Mouse (Mus musculus) thymus, postnatal 36 days (tissue): Measurements from ENCODE around the gene Creb5.

Source experiments
- DNase-seq, 2 experiments: peaks; one replicate each; pipeline ENCODE4 v3.0.0; 2022; ENCODE audit warnings: mixed read lengths in 2 of 2

Gene Creb5

GRCm38 (mm10) chr6:53496325-53496753 lies 209.3 kb downstream of the Creb5 start:
- DNase-seq, result no peak

- DNase-seq, result no peak
These were observed 210.9 kb downstream of the Creb5 start for GRCm38 (mm10) chr6:53497904-53498536.

GRCm38 (mm10) chr6:53499621-53500295 lies 212.7 kb downstream of the Creb5 start:
- DNase-seq, result no peak

- DNase-seq, result no peak
These were observed 214.2 kb downstream of the Creb5 start for GRCm38 (mm10) chr6:53501236-53501635.

- no peak for DNase-seq
These were observed 220.0 kb downstream of the Creb5 start for GRCm38 (mm10) chr6:53506947-53507564.

- DNase-seq, result no peak
These were observed 221.9 kb downstream of the Creb5 start for GRCm38 (mm10) chr6:53508847-53509494.

- no peak for DNase-seq
These were observed 222.9 kb downstream of the Creb5 start for GRCm38 (mm10) chr6:53510005-53510404.

- DNase-seq, result no peak
These were observed 225.2 kb downstream of the Creb5 start for GRCm38 (mm10) chr6:53512226-53512625.

- no peak for DNase-seq
These were observed 226.3 kb downstream of the Creb5 start for GRCm38 (mm10) chr6:53513380-53513779.

GRCm38 (mm10) chr6:53514862-53515261 lies 227.8 kb downstream of the Creb5 start:
- DNase-seq, result no peak

- DNase-seq, result no peak
These were observed 228.5 kb downstream of the Creb5 start for GRCm38 (mm10) chr6:53515611-53516010.

GRCm38 (mm10) chr6:53517371-53517945 lies 230.4 kb downstream of the Creb5 start:
- DNase-seq, result no peak

GRCm38 (mm10) chr6:53523743-53524497 lies 236.8 kb downstream of the Creb5 start:
- no peak for DNase-seq

GRCm38 (mm10) chr6:53526460-53526859 lies 239.4 kb downstream of the Creb5 start:
- no peak for DNase-seq

GRCm38 (mm10) chr6:53530742-53531141 lies 243.7 kb downstream of the Creb5 start:
- DNase-seq, result no peak

GRCm38 (mm10) chr6:53531461-53531860 lies 244.4 kb downstream of the Creb5 start:
- no peak for DNase-seq

GRCm38 (mm10) chr6:53537530-53537929 lies 250.5 kb downstream of the Creb5 start:
- DNase-seq, result no peak

- no peak for DNase-seq
These were observed 254.7 kb downstream of the Creb5 start for GRCm38 (mm10) chr6:53541798-53542197.

- DNase-seq, result no peak
These were observed 258.4 kb downstream of the Creb5 start for GRCm38 (mm10) chr6:53545483-53545900.

GRCm38 (mm10) chr6:53545989-53546388 lies 258.9 kb downstream of the Creb5 start:
- DNase-seq, result no peak

- DNase-seq, result no peak
These were observed 261.2 kb downstream of the Creb5 start for GRCm38 (mm10) chr6:53548236-53548635.

- DNase-seq, result no peak
These were observed 262.3 kb downstream of the Creb5 start for GRCm38 (mm10) chr6:53549409-53549808.
